Comparison of ENCODE assay signal across 20 mouse cellular contexts in the genomic region with DNA sequence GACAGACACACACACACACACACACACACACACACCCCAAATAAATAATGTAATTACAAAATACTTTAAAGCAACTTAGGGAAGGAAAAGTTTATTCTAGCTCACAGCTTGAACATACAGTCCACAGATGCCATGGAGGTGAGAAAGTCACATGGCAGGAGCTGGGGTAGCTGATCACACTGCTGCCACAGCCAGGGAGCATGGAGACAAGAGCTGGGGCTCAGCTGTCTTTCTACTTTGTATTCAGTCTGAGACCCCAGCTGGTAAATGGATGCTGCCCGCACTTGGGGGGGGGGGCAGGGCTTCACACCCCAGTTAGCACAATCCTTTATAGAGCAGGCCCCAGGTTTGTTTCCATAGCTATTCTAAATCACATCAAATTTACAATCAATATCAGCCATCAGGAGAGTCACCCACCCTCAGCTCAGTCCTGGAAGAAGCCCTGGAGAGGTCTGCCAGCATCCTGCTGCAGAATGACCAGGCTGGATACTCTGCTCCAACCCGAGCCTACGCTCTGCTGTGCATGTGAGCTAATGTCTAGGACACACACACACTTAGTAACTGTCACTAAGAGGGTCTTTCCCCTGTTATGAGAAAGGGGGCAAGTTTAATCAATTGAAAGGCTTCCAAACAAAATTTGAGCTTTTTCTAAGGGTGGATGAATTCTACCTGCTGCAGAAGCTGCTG.
DNase-seq lines count a peak whose midpoint lies in the region; ATAC-seq lines count a peak whose summit lies in the region.
"Had no signal": no experiment of that assay in that cellular context is flagged by ENCODE, and none has a peak within 500 bp of the region (broad histone marks: within the 10 kb centered on the region; RNA-seq: fewer than 3 reads in every experiment).

No protein-coding gene starts in this region.

- DNase-seq in hindbrain, embryonic 11.5 days (ENCODE audit: low spot score): peak; percentile 42
- DNase-seq in hindbrain, embryonic 14.5 days (ENCODE audit: low spot score): no peak
- DNase-seq in urinary bladder, postnatal 14 days (ENCODE audit: low spot score): no peak
- DNase-seq in kidney, postnatal 10 days: no peak
- DNase-seq: adrenal gland, postnatal 14 days; cerebellum, adult 18-20 months; cerebellum, adult 9-11 months; cerebellum, postnatal 36 days; gastrocnemius, adult 2 months; gastrocnemius, postnatal 25 days had no signal

- H3K4me2 ChIP-seq in hindbrain, embryonic 11.5 days (replicated peaks; ENCODE audit: low read depth, low read length): no peak overlapping the region
- H3K4me2 ChIP-seq in hindbrain, embryonic 14.5 days (replicated peaks): no peak overlapping the region
- H3K4me2 ChIP-seq in midbrain, embryonic 12.5 days (replicated peaks): no peak overlapping the region
- H3K4me2 ChIP-seq in midbrain, embryonic 15.5 days: no peak overlapping the region
- H3K4me2 ChIP-seq in hindbrain, embryonic 13.5 days: no peak overlapping the region
- no peak overlapping the region for H3K4me2 ChIP-seq in neural tube, embryonic 13.5 days
- H3K4me2 ChIP-seq: embryonic facial prominence, embryonic 13.5 days; forebrain, embryonic 13.5 days; heart, embryonic 12.5 days; hindbrain, embryonic 15.5 days had no signal

- H3K4me3 ChIP-seq in hindbrain, embryonic 11.5 days (ENCODE audit: low read depth, low read length): no peak overlapping the region
- H3K4me3 ChIP-seq in hindbrain, embryonic 14.5 days (replicated peaks; ENCODE audit: low read length): no peak overlapping the region
- H3K4me3 ChIP-seq in midbrain, embryonic 12.5 days: no peak overlapping the region
- H3K4me3 ChIP-seq in midbrain, embryonic 15.5 days: no peak overlapping the region
- H3K4me3 ChIP-seq in hindbrain, embryonic 13.5 days: no peak overlapping the region
- no peak overlapping the region for H3K4me3 ChIP-seq in neural tube, embryonic 13.5 days
- H3K4me3 ChIP-seq: embryonic facial prominence, embryonic 13.5 days; forebrain, embryonic 13.5 days; gastrocnemius, adult 2 months; heart, embryonic 12.5 days; hindbrain, embryonic 15.5 days had no signal

- H3K9ac ChIP-seq in hindbrain, embryonic 11.5 days (ENCODE audit: low read depth, low read length): no peak overlapping the region
- no peak overlapping the region for H3K9ac ChIP-seq in hindbrain, embryonic 14.5 days
- H3K9ac ChIP-seq in midbrain, embryonic 12.5 days (replicated peaks): no peak overlapping the region
- no peak overlapping the region for H3K9ac ChIP-seq in midbrain, embryonic 15.5 days
- 0 out of 2 replicates have a peak overlapping the region, but pooled peaks have one; percentile 35 for H3K9ac ChIP-seq in hindbrain, embryonic 13.5 days
- no peak overlapping the region for H3K9ac ChIP-seq in neural tube, embryonic 13.5 days
- H3K9ac ChIP-seq: embryonic facial prominence, embryonic 13.5 days; forebrain, embryonic 13.5 days; heart, embryonic 12.5 days; hindbrain, embryonic 15.5 days had no signal

- H3K27me3 ChIP-seq in hindbrain, embryonic 11.5 days (ENCODE audit: control insufficient read depth, insufficient read depth, low read length): no peaks in the 10 kb centered on the region
- no peaks in the 10 kb centered on the region for H3K27me3 ChIP-seq in hindbrain, embryonic 14.5 days (ENCODE audit: control insufficient read depth, insufficient read depth, low read length)
- H3K27me3 ChIP-seq in midbrain, embryonic 12.5 days: peaks cover 9% of the 10 kb centered on the region
- H3K27me3 ChIP-seq in midbrain, embryonic 15.5 days (replicated peaks): no peaks in the 10 kb centered on the region
- no peaks in the 10 kb centered on the region; the same call in 1 of the 2 replicates for H3K27me3 ChIP-seq in hindbrain, embryonic 13.5 days
- 0 out of 2 replicates have a peak, but pooled peaks cover 2% of the 10 kb centered on the region for H3K27me3 ChIP-seq in neural tube, embryonic 13.5 days
- H3K27me3 ChIP-seq: CH12.LX; forebrain, embryonic 13.5 days; hindbrain, embryonic 15.5 days; Patski had no signal

- H3K27ac ChIP-seq in hindbrain, embryonic 11.5 days (ENCODE audit: low read depth, low read length): 0 out of 2 replicates have a peak overlapping the region, but pooled peaks have one; percentile 12
- no peak overlapping the region for H3K27ac ChIP-seq in hindbrain, embryonic 14.5 days
- H3K27ac ChIP-seq in midbrain, embryonic 12.5 days (replicated peaks): peak overlapping the region; percentile 25; the same call in 1 of the 2 replicates
- H3K27ac ChIP-seq in midbrain, embryonic 15.5 days: no peak overlapping the region
- peak overlapping the region; percentile 35; the same call in 1 of the 2 replicates for H3K27ac ChIP-seq in hindbrain, embryonic 13.5 days
- H3K27ac ChIP-seq in neural tube, embryonic 13.5 days (replicated peaks): peak overlapping the region; percentile 35; the same call in 1 of the 2 replicates
- H3K27ac ChIP-seq: embryonic facial prominence, embryonic 13.5 days; forebrain, embryonic 13.5 days; gastrocnemius, adult 2 months; hindbrain, embryonic 15.5 days had no signal

- H3K9me3 ChIP-seq in hindbrain, embryonic 11.5 days (ENCODE audit: control insufficient read depth, low read length): no peaks in the 10 kb centered on the region
- peaks cover 6% of the 10 kb centered on the region; the same call in 1 of the 2 replicates for H3K9me3 ChIP-seq in hindbrain, embryonic 14.5 days (ENCODE audit: control insufficient read depth, low read length)
- 0 out of 2 replicates have a peak, but pooled peaks cover 4% of the 10 kb centered on the region for H3K9me3 ChIP-seq in midbrain, embryonic 12.5 days
- no peaks in the 10 kb centered on the region for H3K9me3 ChIP-seq in midbrain, embryonic 15.5 days
- peaks cover 6% of the 10 kb centered on the region; the same call in 1 of the 2 replicates for H3K9me3 ChIP-seq in hindbrain, embryonic 13.5 days
- H3K9me3 ChIP-seq in neural tube, embryonic 13.5 days: 0 out of 2 replicates have a peak, but pooled peaks cover 5% of the 10 kb centered on the region
- H3K9me3 ChIP-seq: forebrain, embryonic 13.5 days; hindbrain, embryonic 15.5 days had no signal

- peak; percentile 49; the same call in 1 of the 2 replicates for ATAC-seq in hindbrain, embryonic 11.5 days (ENCODE audit: low FRiP score)
- ATAC-seq in hindbrain, embryonic 14.5 days (ENCODE audit: low FRiP score): no peak
- ATAC-seq in midbrain, embryonic 12.5 days (ENCODE audit: low FRiP score, low read depth): no peak
- ATAC-seq in midbrain, embryonic 15.5 days (replicated peaks): no peak
- ATAC-seq in hindbrain, embryonic 13.5 days (ENCODE audit: low FRiP score): peak; percentile 74
- 0 out of 2 replicates have a peak, but pooled peaks have one; percentile 71 for ATAC-seq in neural tube, embryonic 13.5 days (ENCODE audit: low read depth)
- ATAC-seq: forebrain, embryonic 13.5 days; Patski had no signal

- WGBS in hindbrain, embryonic 11.5 days: 57% methylated on average over 3 of the region's 3 CpGs
- 38% methylated on average over 3 of the region's 3 CpGs for WGBS in hindbrain, embryonic 14.5 days
- 66% methylated on average over 3 of the region's 3 CpGs for WGBS in midbrain, embryonic 12.5 days
- 47% methylated on average over 3 of the region's 3 CpGs for WGBS in midbrain, embryonic 15.5 days
- 35% methylated on average over 3 of the region's 3 CpGs for WGBS in hindbrain, embryonic 13.5 days
- 23% methylated on average over 3 of the region's 3 CpGs for WGBS in neural tube, embryonic 13.5 days

- H3K36me3 ChIP-seq in hindbrain, embryonic 11.5 days (ENCODE audit: control insufficient read depth, insufficient read depth, low read length): no peaks in the 10 kb centered on the region
- H3K36me3 ChIP-seq in hindbrain, embryonic 14.5 days (replicated peaks; ENCODE audit: control insufficient read depth, insufficient read depth): no peaks in the 10 kb centered on the region
- no peaks in the 10 kb centered on the region for H3K36me3 ChIP-seq in midbrain, embryonic 12.5 days
- no peaks in the 10 kb centered on the region for H3K36me3 ChIP-seq in midbrain, embryonic 15.5 days (replicated peaks)
- H3K36me3 ChIP-seq in hindbrain, embryonic 13.5 days: no peaks in the 10 kb centered on the region
- H3K36me3 ChIP-seq in neural tube, embryonic 13.5 days: no peaks in the 10 kb centered on the region
- H3K36me3 ChIP-seq: embryonic facial prominence, embryonic 13.5 days; heart, embryonic 12.5 days; hindbrain, embryonic 15.5 days had no signal

- H3K4me1 ChIP-seq in hindbrain, embryonic 11.5 days (replicated peaks; ENCODE audit: control insufficient read depth, insufficient read depth, low read length): peaks cover 3% of the 10 kb centered on the region; the same call in 1 of the 2 replicates
- no peaks in the 10 kb centered on the region for H3K4me1 ChIP-seq in hindbrain, embryonic 14.5 days (replicated peaks; ENCODE audit: control insufficient read depth, insufficient read depth, low read length)
- peaks cover 8% of the 10 kb centered on the region for H3K4me1 ChIP-seq in midbrain, embryonic 12.5 days
- no peaks in the 10 kb centered on the region for H3K4me1 ChIP-seq in midbrain, embryonic 15.5 days
- H3K4me1 ChIP-seq in hindbrain, embryonic 13.5 days (replicated peaks): peaks cover 19% of the 10 kb centered on the region
- H3K4me1 ChIP-seq in neural tube, embryonic 13.5 days (replicated peaks): peaks cover 15% of the 10 kb centered on the region
- H3K4me1 ChIP-seq: embryonic facial prominence, embryonic 13.5 days; heart, embryonic 12.5 days; hindbrain, embryonic 15.5 days had no signal

Comparison
In these comparisons a context has a peak if more than half of its experiments do, and no peak if none do; other contexts are left out.
1. ATAC-seq: peak in hindbrain, embryonic 11.5 days (single experiment), hindbrain, embryonic 13.5 days (single experiment) and neural tube, embryonic 13.5 days (single experiment); none in hindbrain, embryonic 14.5 days (single experiment), midbrain, embryonic 12.5 days (single experiment) and midbrain, embryonic 15.5 days (single experiment).
2. H3K27ac ChIP-seq: peak in hindbrain, embryonic 11.5 days (single experiment), midbrain, embryonic 12.5 days (single experiment), hindbrain, embryonic 13.5 days (single experiment) and neural tube, embryonic 13.5 days (single experiment); none in hindbrain, embryonic 14.5 days (single experiment) and midbrain, embryonic 15.5 days (single experiment).